Mouse (Mus musculus) B cell, adult 2 months (primary cell): ENCODE results near the gene Clec16a.
A peak's percentile ranks its signal among the peaks of the same experiment; 100 is the strongest.

ENCODE experiments used
- DNase-seq, 2 experiments: peaks; one replicate each; pipeline ENCODE4 v3.0.0; 2022

The Clec16a gene

GRCm38 (mm10) chr16:10727630-10728029 is 182.5 kb downstream of the Clec16a start:
- DNase-seq: no peak

GRCm38 (mm10) chr16:10728886-10729285 is 183.7 kb downstream of the Clec16a start:
- no peak for DNase-seq

- no peak for DNase-seq
Measured at GRCm38 (mm10) chr16:10730941-10731340, 185.8 kb downstream of the Clec16a start.

GRCm38 (mm10) chr16:10731785-10732184 is 186.6 kb downstream of the Clec16a start:
- no peak for DNase-seq

- DNase-seq: peak; percentile 8 to 21
Measured at GRCm38 (mm10) chr16:10732421-10732820, 187.3 kb downstream of the Clec16a start.

GRCm38 (mm10) chr16:10735781-10736180 is 190.6 kb downstream of the Clec16a start:
- no peak for DNase-seq

- no peak for DNase-seq
Measured at GRCm38 (mm10) chr16:10736364-10736763, 191.2 kb downstream of the Clec16a start.

GRCm38 (mm10) chr16:10737571-10737970 is 192.4 kb downstream of the Clec16a start:
- no peak for DNase-seq

GRCm38 (mm10) chr16:10738866-10739265 is 193.7 kb downstream of the Clec16a start:
- DNase-seq: no peak

- no peak for DNase-seq
Measured at GRCm38 (mm10) chr16:10739854-10740398, 194.8 kb downstream of the Clec16a start.

GRCm38 (mm10) chr16:10741082-10741481 is 195.9 kb downstream of the Clec16a start:
- peak in 1 of 2 experiments; percentile 9 for DNase-seq

- DNase-seq: no peak
Measured at GRCm38 (mm10) chr16:10749226-10749625, 204.1 kb downstream of the Clec16a start.

GRCm38 (mm10) chr16:10749824-10750223 is 204.7 kb downstream of the Clec16a start:
- DNase-seq: no peak

GRCm38 (mm10) chr16:10754521-10755296 is 209.6 kb downstream of the Clec16a start:
- no peak for DNase-seq

GRCm38 (mm10) chr16:10756168-10756567 is 211.0 kb downstream of the Clec16a start:
- DNase-seq: no peak

- no peak for DNase-seq
Measured at GRCm38 (mm10) chr16:10761182-10761581, 216.0 kb downstream of the Clec16a start.

GRCm38 (mm10) chr16:10762569-10763180 is 217.5 kb downstream of the Clec16a start:
- no peak for DNase-seq

- no peak for DNase-seq
Measured at GRCm38 (mm10) chr16:10763540-10764264, 218.6 kb downstream of the Clec16a start.

GRCm38 (mm10) chr16:10764323-10764722 is 219.2 kb downstream of the Clec16a start:
- no peak for DNase-seq

GRCm38 (mm10) chr16:10767158-10767557 is 222.0 kb downstream of the Clec16a start:
- DNase-seq: peak; percentile 86 to 87

- peak; percentile 33 to 38 for DNase-seq
Measured at GRCm38 (mm10) chr16:10768821-10769220, 223.7 kb downstream of the Clec16a start.

- DNase-seq: peak; percentile 55 to 62
Measured at GRCm38 (mm10) chr16:10769661-10770060, 224.5 kb downstream of the Clec16a start.
